Mouse (Mus musculus) right cerebral cortex, postnatal 4 days (tissue): ENCODE data around the gene Adprhl1.
A peak's percentile ranks its signal among the peaks of the same experiment; 100 is the strongest.

Experiments
- DNase-seq: peaks from one replicate; pipeline ENCODE4 v3.0.0-alpha.2; 2022

The Adprhl1 gene

GRCm38 (mm10) chr8:13254019-13254418 lies at the start of gene Adprhl1:
Gene Adprhl1 (minus strand): TSS chr8:13254162.
- peak; percentile 77 for DNase-seq

GRCm38 (mm10) chr8:13301036-13301435 lies 47.1 kb upstream of the Adprhl1 start:
- DNase-seq, result no peak

- no peak for DNase-seq
Measured at GRCm38 (mm10) chr8:13299571-13299970, 45.6 kb upstream of the Adprhl1 start.

GRCm38 (mm10) chr8:13293677-13294470 lies 39.9 kb upstream of the Adprhl1 start:
- DNase-seq, result no peak

- peak; percentile 72 for DNase-seq
Measured at GRCm38 (mm10) chr8:13292364-13292763, 38.4 kb upstream of the Adprhl1 start.

GRCm38 (mm10) chr8:13288646-13289045 lies 34.7 kb upstream of the Adprhl1 start:
- DNase-seq, result no peak

GRCm38 (mm10) chr8:13287692-13288623 lies 34.0 kb upstream of the Adprhl1 start, which contains the start of the genes Dcun1d2 and Tmco3:
Gene Dcun1d2 (minus strand): TSS chr8:13288131.
Gene Tmco3 (plus strand): TSS chr8:13288190.
- peak; percentile 98 for DNase-seq

GRCm38 (mm10) chr8:13287304-13287691 lies 33.3 kb upstream of the Adprhl1 start:
- peak; percentile 65 for DNase-seq

GRCm38 (mm10) chr8:13283200-13283599 lies 29.2 kb upstream of the Adprhl1 start:
- DNase-seq, result no peak

GRCm38 (mm10) chr8:13276941-13277447 lies 23.0 kb upstream of the Adprhl1 start:
- DNase-seq, result no peak

- DNase-seq, result no peak
Measured at GRCm38 (mm10) chr8:13272834-13273233, 18.9 kb upstream of the Adprhl1 start.

GRCm38 (mm10) chr8:13267566-13267965 lies 13.6 kb upstream of the Adprhl1 start:
- DNase-seq, result no peak

GRCm38 (mm10) chr8:13263376-13263775 lies 9.4 kb upstream of the Adprhl1 start:
- DNase-seq, result no peak

GRCm38 (mm10) chr8:13253413-13253812 lies 549 bp downstream of the Adprhl1 start:
- no peak for DNase-seq

- DNase-seq, result no peak
Measured at GRCm38 (mm10) chr8:13252837-13253236, 1.1 kb downstream of the Adprhl1 start.

GRCm38 (mm10) chr8:13244343-13244880 lies 9.6 kb downstream of the Adprhl1 start:
- DNase-seq, result no peak

GRCm38 (mm10) chr8:13242985-13243870 lies 10.7 kb downstream of the Adprhl1 start:
- DNase-seq, result no peak

- DNase-seq, result no peak
Measured at GRCm38 (mm10) chr8:13240691-13241090, 13.3 kb downstream of the Adprhl1 start.

- DNase-seq, result no peak
Measured at GRCm38 (mm10) chr8:13240055-13240454, 13.9 kb downstream of the Adprhl1 start.

GRCm38 (mm10) chr8:13234803-13235202 lies 19.2 kb downstream of the Adprhl1 start:
- no peak for DNase-seq

GRCm38 (mm10) chr8:13230471-13230870 lies 23.5 kb downstream of the Adprhl1 start:
- no peak for DNase-seq

GRCm38 (mm10) chr8:13229802-13230201 lies 24.2 kb downstream of the Adprhl1 start:
- DNase-seq, result no peak
